Mouse (Mus musculus): Measurements from ENCODE around the gene Zfp385b. TPM values are rescaled to one million over a fixed set of nuclear protein-coding genes. Genes with fewer than 3 reads are reported as not detected.
A peak's percentile ranks its signal among the peaks of the same experiment; 100 is the strongest.

Zfp385b gene
- polyA plus RNA-seq, 1 experiment from 2014 or later, result 6.1 TPM

DNA sequence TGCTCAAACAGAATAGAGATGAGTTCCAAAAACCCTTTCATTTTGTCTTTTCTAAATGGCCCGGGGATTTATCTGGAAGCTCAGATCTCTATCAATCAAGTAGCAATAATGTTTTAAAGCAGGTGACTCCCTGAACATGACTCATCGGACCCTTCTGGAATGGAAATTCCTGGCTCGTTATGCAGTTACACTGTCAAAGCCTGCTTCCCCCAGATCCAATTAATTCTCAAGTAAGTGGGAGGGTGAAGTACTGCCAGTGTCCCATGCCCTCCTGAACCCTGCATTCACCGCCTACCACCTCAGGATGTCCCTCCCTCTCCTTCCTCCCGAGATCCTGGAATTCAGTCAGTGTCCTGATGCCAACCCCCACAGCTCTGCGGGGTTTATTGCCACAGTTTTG, 41.7 kb downstream of the Zfp385b start:
- no peaks in the 10 kb centered on the region for H3K36me3 ChIP-seq
- peak overlapping the region; percentile 22 for H3K4me2 ChIP-seq (replicated peaks)
- H3K9me3 ChIP-seq, result no peaks in the 10 kb centered on the region
- no peak overlapping the region for H3K4me3 ChIP-seq (replicated peaks)
- H3K27ac ChIP-seq, result no peak overlapping the region
- H3K27me3 ChIP-seq, result no peaks in the 10 kb centered on the region
- H3K9ac ChIP-seq (replicated peaks), result no peak overlapping the region
- ATAC-seq, result peak; percentile 61
- peaks cover 28% of the 10 kb centered on the region for H3K4me1 ChIP-seq (replicated peaks)
- WGBS, result 16% methylated on average over 6 of the region's 6 CpGs

DNA sequence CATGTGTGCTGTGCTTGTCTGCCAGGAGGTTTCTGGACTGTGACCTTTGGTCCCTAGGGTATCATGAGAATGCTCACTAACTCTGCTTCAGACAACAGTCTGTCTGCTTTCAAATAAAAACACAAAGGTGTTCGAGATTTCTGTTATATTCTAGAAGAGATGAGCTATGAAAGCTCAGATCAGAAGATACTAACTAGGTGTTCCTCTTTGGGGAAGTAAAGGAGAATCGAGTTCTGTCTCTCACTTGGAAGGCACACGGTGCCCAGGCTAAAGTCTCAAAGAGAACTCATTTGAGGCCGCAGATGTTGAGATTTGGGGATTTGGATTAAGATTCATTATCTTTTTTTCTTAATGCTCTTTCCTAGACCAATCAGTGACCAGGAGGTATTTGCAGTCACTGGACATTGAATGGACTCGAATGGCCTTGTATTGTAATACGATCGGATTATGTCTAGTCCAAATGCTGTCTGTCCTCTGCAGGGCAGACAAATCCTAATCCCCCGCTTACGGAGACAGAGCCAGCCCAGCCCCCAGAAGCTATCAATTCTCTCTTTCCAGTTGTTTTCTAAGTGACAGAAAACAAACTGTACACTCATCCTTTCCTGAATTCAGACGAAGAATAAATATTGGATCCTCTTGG, 42.3 kb downstream of the Zfp385b start:
- H3K36me3 ChIP-seq, result no peaks in the 10 kb centered on the region
- H3K4me3 ChIP-seq (replicated peaks), result no peak overlapping the region
- no peak overlapping the region for H3K27ac ChIP-seq
- ATAC-seq, result peak; percentile 64
- H3K27me3 ChIP-seq, result no peaks in the 10 kb centered on the region
- H3K9ac ChIP-seq (replicated peaks), result no peak overlapping the region
- H3K4me2 ChIP-seq (replicated peaks), result peak overlapping the region; percentile 22
- H3K4me1 ChIP-seq (replicated peaks), result peaks cover 28% of the 10 kb centered on the region
- H3K9me3 ChIP-seq, result no peaks in the 10 kb centered on the region
- 15% methylated on average over 10 of the region's 10 CpGs for WGBS

DNA sequence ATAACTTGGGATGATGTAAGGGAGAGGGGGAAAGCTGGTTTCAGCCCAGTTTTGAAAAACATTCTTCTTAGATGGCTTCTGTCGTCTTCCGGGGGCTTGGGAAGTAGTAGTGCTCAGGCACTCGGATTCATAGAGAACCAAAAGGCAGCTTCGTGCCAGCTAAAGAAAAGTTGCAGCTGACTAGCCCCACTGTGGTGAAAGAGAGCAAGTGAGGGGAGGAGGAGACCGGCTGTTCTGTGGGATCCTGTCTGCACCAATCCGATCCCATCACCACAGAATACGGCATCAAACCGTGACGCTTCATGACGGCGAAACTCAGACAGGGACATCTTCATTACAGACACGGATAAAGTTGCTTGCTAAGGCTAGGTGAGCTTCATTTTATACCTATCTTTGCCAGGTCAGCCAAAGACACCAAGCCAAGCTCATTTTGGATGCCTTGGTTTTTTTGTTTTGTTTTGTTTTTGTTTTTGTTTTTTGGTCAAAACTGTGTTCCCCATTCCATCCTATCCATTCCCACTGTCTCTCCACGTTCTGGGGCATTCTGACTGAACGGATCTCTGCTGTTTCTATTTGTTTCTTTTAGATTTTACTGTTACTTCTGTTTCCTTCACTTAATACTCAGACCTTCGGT, 44.1 kb downstream of the Zfp385b start:
- Histone ChIP-seq H3K4me3 (replicated peaks) (no peak overlapping the region), H3K9ac (replicated peaks) (no peak overlapping the region), H3K36me3 (no peaks in the 10 kb centered on the region), H3K4me2 (replicated peaks) (peak overlapping the region; percentile 38), H3K9me3 (no peaks in the 10 kb centered on the region), H3K4me1 (replicated peaks) (peaks cover 28% of the 10 kb centered on the region), H3K27ac (no peak overlapping the region), H3K27me3 (no peaks in the 10 kb centered on the region)
- WGBS, result 35% methylated on average over 15 of the region's 15 CpGs
- ATAC-seq, result peak; percentile 85

DNA sequence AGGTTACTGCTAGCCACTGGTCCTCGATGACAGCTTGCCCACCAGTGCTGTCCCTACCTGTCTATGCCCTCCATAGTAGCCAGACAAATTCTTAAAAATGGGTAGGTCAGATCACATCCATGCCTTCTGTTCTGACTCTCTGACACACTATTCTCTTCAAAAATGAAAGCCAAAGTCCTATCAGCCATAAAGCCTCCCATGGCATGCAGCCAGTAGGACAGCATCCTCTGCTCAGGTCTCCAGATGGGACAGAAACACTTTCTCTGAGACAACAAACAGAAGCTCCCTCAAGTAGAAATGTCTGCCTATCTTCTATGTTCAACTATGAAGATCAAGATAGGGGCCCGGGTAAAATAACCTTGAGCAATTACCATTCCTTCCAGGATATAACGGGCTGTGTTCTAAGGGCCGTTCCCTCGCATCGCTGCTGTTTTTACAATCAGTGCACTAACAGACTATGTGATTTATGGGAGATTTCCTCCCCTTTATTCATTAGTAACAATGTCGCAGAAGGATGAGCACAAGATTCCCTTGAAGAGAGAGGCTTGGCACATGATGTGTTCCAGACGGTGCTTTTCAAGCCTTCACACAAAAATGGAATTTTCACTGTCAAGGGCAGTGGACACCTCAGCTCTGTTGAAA, 49.3 kb downstream of the Zfp385b start:
- no peak for ATAC-seq
- peaks cover 11% of the 10 kb centered on the region for H3K4me1 ChIP-seq (replicated peaks)
- no peaks in the 10 kb centered on the region for H3K27me3 ChIP-seq
- H3K4me2 ChIP-seq (replicated peaks), result no peak overlapping the region
- H3K27ac ChIP-seq, result no peak overlapping the region
- H3K9me3 ChIP-seq, result no peaks in the 10 kb centered on the region
- H3K9ac ChIP-seq (replicated peaks), result no peak overlapping the region
- WGBS, result 86% methylated on average over 8 of the region's 8 CpGs
- no peak overlapping the region for H3K4me3 ChIP-seq (replicated peaks)
- H3K36me3 ChIP-seq, result no peaks in the 10 kb centered on the region

DNA sequence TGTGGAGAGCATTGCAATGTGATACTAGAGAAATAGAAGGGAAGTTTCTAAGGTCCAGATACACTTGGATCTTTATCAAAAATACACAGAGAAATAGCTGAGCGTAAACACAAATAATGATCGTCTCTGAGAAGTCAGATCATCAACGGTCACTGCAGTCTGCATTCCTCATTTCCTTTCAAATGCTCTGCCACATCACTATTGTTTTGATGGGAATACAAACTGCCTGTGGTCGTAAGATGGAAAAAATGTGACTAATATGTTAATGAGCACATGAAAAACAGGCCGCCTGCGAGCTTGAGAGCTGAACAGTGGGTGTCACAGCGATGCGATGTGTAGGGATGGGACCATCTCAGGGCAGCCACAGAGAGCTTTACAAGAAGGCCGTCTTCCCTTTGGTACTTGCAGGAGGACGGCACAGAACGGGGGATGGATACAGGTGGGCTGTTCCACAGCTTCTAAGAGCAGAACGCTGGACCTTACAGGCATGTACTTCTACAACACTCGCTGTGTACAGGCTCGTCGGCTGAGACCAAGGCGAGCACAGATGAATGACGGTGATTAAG, 51.0 kb downstream of the Zfp385b start:
- no peak overlapping the region for H3K4me2 ChIP-seq (replicated peaks)
- no peak for ATAC-seq
- H3K9me3 ChIP-seq, result no peaks in the 10 kb centered on the region
- no peak overlapping the region for H3K4me3 ChIP-seq (replicated peaks)
- H3K36me3 ChIP-seq, result no peaks in the 10 kb centered on the region
- WGBS, result 70% methylated on average over 17 of the region's 17 CpGs
- H3K27me3 ChIP-seq, result no peaks in the 10 kb centered on the region
- no peak overlapping the region for H3K27ac ChIP-seq
- peaks cover 7% of the 10 kb centered on the region for H3K4me1 ChIP-seq (replicated peaks)
- no peak overlapping the region for H3K9ac ChIP-seq (replicated peaks)

DNA sequence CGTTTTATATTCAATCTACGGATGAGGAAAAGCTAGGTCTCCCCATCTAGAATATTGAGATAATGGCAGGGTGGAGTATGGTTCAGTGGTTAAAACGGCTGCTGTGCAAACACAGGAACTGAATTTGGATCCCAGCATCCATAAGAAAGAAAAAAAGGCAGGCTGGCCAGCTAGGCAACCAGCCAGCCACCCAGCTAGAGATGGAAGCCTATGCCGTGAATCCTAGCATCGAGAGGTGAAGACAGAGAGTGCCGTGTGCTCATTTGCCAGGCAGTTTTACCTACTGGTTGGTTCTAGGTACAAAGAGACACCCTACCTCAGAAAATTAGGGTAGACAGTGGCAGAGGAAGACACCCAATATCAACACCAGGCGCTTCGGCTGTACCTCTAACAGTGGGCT, 57.5 kb downstream of the Zfp385b start:
- H3K27ac ChIP-seq, result no peak overlapping the region
- no peak for ATAC-seq
- WGBS, result 92% methylated on average over 8 of the region's 8 CpGs

DNA sequence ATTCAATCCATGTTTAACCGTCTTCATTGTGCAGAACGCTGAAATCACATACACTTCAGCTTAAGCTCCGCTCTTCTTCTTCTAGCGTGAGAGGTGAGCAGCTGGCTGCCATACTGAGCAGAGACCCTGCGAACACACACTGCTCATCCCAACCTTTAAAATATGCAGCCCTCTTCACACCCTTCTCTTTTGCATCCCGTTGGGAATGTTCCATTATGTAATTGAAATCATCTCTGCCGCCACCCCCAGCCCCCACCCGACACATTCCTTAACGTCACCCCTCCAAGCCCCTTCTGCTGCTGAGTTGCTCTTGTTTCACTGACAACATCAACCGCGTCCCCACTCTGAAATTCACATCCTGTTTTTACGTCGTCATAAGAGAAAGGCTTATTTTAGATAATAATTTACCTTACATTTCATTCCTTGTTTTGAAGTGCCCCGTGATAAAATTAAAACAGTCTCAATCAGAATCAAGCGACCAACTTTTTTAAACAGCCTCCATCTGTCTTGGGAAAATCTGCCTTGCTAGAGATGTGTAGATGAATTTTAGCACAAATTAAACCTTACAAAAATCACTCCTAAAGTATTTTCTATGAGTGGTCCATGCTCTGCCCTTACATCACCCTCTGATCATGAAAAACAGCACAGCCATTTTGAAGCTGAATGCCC, 60.9 kb downstream of the Zfp385b start:
- ATAC-seq, result no peak
- Histone ChIP-seq H3K9me3 (no peaks in the 10 kb centered on the region), H3K27ac (no peak overlapping the region), H3K4me2 (replicated peaks) (no peak overlapping the region), H3K27me3 (no peaks in the 10 kb centered on the region), H3K4me1 (replicated peaks) (0 out of 2 replicates have a peak, but pooled peaks cover 4% of the 10 kb centered on the region), H3K9ac (replicated peaks) (no peak overlapping the region), H3K4me3 (replicated peaks) (no peak overlapping the region), H3K36me3 (no peaks in the 10 kb centered on the region)
- 71% methylated on average over 15 of the region's 15 CpGs for WGBS

More for the DNA sequence above, 57.5 kb downstream of the Zfp385b start:
- Histone ChIP-seq H3K4me3 (replicated peaks) (no peak overlapping the region), H3K36me3 (no peaks in the 10 kb centered on the region), H3K27me3 (no peaks in the 10 kb centered on the region), H3K4me1 (replicated peaks) (no peaks in the 10 kb centered on the region), H3K9me3 (no peaks in the 10 kb centered on the region), H3K4me2 (replicated peaks) (no peak overlapping the region), H3K9ac (replicated peaks) (no peak overlapping the region)

DNA sequence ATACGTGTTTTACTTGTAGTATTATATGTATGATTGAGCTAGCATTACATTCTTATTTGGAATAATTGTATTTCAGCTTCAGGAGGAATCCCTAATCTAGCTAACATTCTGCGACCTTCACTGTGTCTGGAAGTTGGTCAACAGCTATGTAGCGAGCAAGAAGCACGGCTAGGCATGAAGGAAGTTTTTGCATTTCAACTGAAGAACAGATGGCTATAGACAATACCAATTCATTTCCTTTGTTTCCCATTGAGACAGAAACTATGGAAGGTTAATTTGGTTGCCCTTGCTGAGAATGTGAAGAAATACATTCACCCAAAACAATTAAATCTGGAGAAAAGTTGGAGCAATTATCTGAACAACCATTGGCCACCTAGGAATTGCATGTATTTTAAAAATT, 66.9 kb downstream of the Zfp385b start:
- Histone ChIP-seq H3K9me3 (no peaks in the 10 kb centered on the region), H3K4me2 (replicated peaks) (no peak overlapping the region), H3K4me1 (replicated peaks) (0 out of 2 replicates have a peak, but pooled peaks cover 4% of the 10 kb centered on the region), H3K27ac (no peak overlapping the region), H3K27me3 (no peaks in the 10 kb centered on the region), H3K9ac (replicated peaks) (no peak overlapping the region), H3K36me3 (no peaks in the 10 kb centered on the region), H3K4me3 (replicated peaks) (no peak overlapping the region)
- WGBS, result 53% methylated on average over 4 of the region's 4 CpGs
- ATAC-seq, result no peak

DNA sequence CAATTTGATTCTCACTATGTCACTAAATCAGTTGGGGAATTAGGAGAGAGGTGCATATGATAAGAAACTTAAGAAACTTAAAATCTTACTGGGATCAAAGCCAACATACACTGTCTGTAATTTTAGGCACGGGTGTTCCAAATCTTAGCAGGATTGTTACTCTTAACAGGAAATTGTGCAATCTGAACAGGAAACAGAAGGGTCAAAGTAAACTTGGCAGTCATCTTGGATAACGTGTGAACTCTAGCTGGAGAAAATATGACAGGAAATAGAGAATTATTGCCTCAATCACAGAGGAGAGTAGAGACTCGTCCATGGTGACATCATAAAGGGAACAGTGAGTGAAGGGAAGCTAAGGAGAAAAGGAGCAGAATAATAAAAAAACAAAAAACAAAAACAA, 69.8 kb downstream of the Zfp385b start:
- no peak for ATAC-seq
- Histone ChIP-seq H3K4me3 (replicated peaks) (no peak overlapping the region), H3K27ac (no peak overlapping the region), H3K4me1 (replicated peaks) (0 out of 2 replicates have a peak, but pooled peaks cover 3% of the 10 kb centered on the region), H3K9me3 (no peaks in the 10 kb centered on the region), H3K4me2 (replicated peaks) (no peak overlapping the region), H3K9ac (replicated peaks) (no peak overlapping the region), H3K27me3 (no peaks in the 10 kb centered on the region), H3K36me3 (no peaks in the 10 kb centered on the region)
- WGBS, result 79% methylated on average over 3 of the region's 3 CpGs

DNA sequence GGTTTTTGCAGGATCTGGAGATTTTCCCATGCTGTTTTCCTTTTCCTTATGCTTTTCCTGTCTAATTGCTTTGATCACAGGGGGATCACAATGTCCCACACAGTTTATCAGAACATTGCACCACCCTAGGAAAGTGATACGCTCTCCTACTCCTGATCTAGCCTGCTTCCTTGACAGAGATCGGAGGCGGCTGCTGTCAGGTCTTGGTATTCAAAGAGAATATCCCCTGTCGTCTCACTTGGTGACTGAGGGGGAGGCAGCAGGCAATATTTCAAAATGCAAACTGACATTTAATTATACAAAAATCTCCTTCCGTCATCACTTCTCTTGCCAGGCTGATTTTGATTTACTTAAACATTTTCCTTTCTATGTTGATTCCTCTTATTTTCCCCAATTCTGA, 73.0 kb downstream of the Zfp385b start:
- no peak overlapping the region for H3K9ac ChIP-seq (replicated peaks)
- no peaks in the 10 kb centered on the region for H3K36me3 ChIP-seq
- H3K4me3 ChIP-seq (replicated peaks), result no peak overlapping the region
- no peak overlapping the region for H3K27ac ChIP-seq
- ATAC-seq, result no peak
- no peaks in the 10 kb centered on the region for H3K4me1 ChIP-seq (replicated peaks)
- H3K27me3 ChIP-seq, result no peaks in the 10 kb centered on the region
- H3K4me2 ChIP-seq (replicated peaks), result no peak overlapping the region
- WGBS, result 86% methylated on average over 5 of the region's 5 CpGs
- no peaks in the 10 kb centered on the region for H3K9me3 ChIP-seq

DNA sequence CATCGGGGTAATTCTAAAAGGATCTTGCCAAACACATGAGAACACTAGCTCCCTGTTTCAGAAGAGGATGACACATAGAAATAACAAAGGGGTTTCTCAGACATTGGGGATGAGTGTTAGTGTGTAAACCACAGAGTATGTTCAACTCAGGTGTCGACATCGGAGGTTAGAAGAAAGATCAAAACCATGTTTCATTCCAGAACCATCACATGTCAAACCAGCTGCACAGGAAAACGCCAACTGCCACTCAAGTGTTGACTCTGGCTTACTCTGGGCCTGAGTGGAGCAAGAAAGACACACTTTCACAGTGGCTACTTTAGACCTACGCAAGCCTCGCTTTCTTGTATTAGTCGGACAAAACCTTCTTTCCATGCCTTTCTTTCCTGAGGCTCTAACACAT, 74.2 kb downstream of the Zfp385b start:
- 93% methylated on average over 7 of the region's 7 CpGs for WGBS
- Histone ChIP-seq H3K27me3 (no peaks in the 10 kb centered on the region), H3K4me2 (replicated peaks) (no peak overlapping the region), H3K27ac (no peak overlapping the region), H3K9ac (replicated peaks) (no peak overlapping the region), H3K4me1 (replicated peaks) (no peaks in the 10 kb centered on the region), H3K36me3 (no peaks in the 10 kb centered on the region), H3K9me3 (no peaks in the 10 kb centered on the region), H3K4me3 (replicated peaks) (no peak overlapping the region)
- no peak for ATAC-seq

DNA sequence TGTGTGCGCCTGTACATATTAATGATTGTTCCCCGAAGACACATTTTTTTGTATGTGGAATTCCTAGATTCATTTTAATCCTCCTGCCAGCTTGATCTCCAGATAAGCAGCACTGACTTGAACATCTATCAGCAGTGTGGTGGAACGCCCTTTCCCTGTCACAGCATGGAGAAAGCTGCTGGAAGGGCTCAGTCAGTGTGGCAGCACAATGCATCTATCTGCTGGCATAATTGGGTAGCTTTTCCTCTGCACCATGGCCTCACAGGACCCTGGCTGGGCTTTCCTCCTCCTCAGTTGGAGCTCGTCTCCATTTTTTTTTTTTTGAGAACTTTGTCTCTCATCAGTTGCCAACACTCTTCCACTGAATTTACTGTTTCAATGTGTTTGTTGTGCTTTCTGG, 77.1 kb downstream of the Zfp385b start:
- Histone ChIP-seq H3K4me1 (replicated peaks) (no peaks in the 10 kb centered on the region), H3K4me3 (replicated peaks) (no peak overlapping the region), H3K4me2 (replicated peaks) (no peak overlapping the region), H3K9ac (replicated peaks) (no peak overlapping the region), H3K27ac (no peak overlapping the region), H3K27me3 (no peaks in the 10 kb centered on the region), H3K9me3 (no peaks in the 10 kb centered on the region), H3K36me3 (no peaks in the 10 kb centered on the region)
- 64% methylated on average over 4 of the region's 4 CpGs for WGBS
- ATAC-seq, result 0 out of 2 replicates have a peak, but pooled peaks have one; percentile 67
